Mouse (Mus musculus): ENCODE data around the gene Creb3l4. TPM values are rescaled to one million over a fixed set of nuclear protein-coding genes. Genes with fewer than 3 reads are reported as not detected.

The Creb3l4 gene
- polyA plus RNA-seq, 1 experiment from 2014 or later = 0.82 TPM

- H3K4me1 ChIP-seq (replicated peaks; ENCODE audit: control insufficient read depth, insufficient read depth, low read length) = peaks cover 25% of the 10 kb centered on the region
- ATAC-seq (replicated peaks; ENCODE audit: low FRiP score) = no peak
- no peak overlapping the region for H3K4me3 ChIP-seq (ENCODE audit: low read depth, low read length)
- H3K9me3 ChIP-seq (ENCODE audit: control insufficient read depth, low read length) = no peaks in the 10 kb centered on the region
- H3K27me3 ChIP-seq (replicated peaks; ENCODE audit: control insufficient read depth, insufficient read depth, low read length) = no peaks in the 10 kb centered on the region
- 95% methylated on average over 11 of the region's 11 CpGs for WGBS
- H3K27ac ChIP-seq (ENCODE audit: low read depth, low read length) = no peak overlapping the region
- no peak overlapping the region for H3K4me2 ChIP-seq
- no peak for DNase-seq (ENCODE audit: low spot score)
- no peak overlapping the region for H3K9ac ChIP-seq (ENCODE audit: low read depth, low read length)
- peaks cover 12% of the 10 kb centered on the region for H3K36me3 ChIP-seq (ENCODE audit: control insufficient read depth, insufficient read depth, low read length)
Observed at GRCm38 (mm10) chr3:90268190-90268589, 24.9 kb upstream of the Creb3l4 start.

DNA sequence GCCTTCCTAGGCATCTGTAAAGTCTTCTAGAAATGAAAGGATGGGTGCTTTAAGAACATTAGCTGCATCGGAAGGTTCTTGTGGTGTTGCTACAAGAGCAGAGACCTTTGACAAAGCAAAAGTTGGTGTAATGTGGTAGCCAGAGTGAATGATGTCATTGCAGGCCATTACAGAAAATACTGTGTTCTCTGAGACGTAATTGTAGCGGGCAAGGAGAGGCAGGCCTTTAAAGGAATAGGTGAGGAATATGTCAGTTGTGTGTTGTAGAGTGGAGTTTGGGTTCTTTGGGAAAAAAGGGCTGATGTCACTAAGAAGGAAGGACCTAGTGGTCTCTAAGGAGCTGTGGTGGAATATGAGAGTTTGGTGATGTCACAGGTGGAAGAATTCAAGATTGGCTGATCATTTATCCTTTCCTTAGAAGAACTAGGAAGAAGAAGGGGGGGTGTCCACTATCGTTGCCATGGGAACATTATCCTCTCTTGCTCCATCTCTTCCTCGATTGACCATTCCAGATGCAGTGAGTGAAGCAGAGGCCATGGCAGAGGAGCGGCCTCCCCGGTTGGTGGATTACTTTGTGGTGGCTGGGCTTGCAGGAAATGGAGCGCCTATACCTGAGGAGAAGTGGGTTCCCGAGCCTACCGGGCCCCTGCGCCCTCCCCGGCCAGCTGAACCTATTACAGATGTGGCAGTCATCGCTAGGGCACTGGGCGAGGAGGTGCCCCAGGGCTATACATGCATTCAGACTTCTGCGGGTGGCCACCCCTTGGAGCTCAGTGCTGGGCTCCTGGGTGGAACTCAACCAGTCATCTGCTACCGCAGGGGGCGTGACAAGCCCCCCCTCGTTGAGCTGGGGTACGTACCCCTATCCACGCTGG, 23.8 kb upstream of the Creb3l4 start:
- 88% methylated on average over 20 of the region's 20 CpGs for WGBS
- H3K36me3 ChIP-seq (ENCODE audit: control insufficient read depth, insufficient read depth, low read length) = peaks cover 11% of the 10 kb centered on the region
- no peak for ATAC-seq (replicated peaks; ENCODE audit: low FRiP score)

DNA sequence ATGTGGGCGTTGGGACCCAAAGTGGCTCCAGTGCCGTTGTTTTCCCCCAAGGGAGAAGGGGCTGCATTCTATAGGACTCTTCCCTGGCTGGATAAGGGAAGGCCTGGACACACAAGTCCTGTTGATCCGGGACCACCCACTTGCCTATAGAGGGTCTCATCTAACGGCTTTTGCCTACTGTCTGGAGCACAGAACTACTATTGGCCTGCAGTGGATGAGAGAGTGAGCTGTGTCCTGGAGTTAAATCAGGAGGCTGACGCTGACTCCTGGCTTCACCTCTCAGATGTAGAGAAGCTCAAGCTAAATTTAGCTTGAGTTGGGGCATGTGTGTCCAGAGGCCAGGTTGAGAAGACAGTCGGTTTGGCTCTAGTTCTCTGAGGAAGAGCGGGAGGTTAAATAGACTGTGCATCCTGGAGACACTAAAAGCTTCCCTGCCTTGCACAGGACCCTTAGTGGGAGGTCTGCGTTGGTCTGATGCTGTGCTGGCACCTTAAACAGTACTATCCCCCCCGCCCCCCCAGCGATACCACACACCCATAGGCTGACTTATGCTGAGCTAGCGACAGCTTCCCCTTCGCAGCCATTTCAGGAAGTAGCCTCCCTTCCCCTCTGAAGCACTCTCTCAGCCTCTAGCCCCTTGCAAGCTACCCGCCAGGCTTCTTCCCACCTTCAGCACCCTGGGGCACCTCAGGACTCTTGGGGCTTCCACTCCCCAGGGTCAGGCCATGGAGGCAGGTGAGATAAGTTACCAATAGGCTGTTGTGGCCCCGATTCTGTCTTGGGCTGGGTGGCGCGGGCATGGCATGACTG, 22.8 kb upstream of the Creb3l4 start:
- Histone ChIP-seq H3K27me3 (replicated peaks; ENCODE audit: control insufficient read depth, insufficient read depth, low read length) (no peaks in the 10 kb centered on the region), H3K36me3 (ENCODE audit: control insufficient read depth, insufficient read depth, low read length) (peaks cover 9% of the 10 kb centered on the region), H3K4me2 (peak overlapping the region; percentile 96), H3K4me3 (ENCODE audit: low read depth, low read length) (peak overlapping the region; percentile 74), H3K9me3 (ENCODE audit: control insufficient read depth, low read length) (no peaks in the 10 kb centered on the region), H3K4me1 (replicated peaks; ENCODE audit: control insufficient read depth, insufficient read depth, low read length) (peaks cover 25% of the 10 kb centered on the region), H3K9ac (ENCODE audit: low read depth, low read length) (peak overlapping the region; percentile 91), H3K27ac (ENCODE audit: low read depth, low read length) (peak overlapping the region; percentile 94)
- DNase-seq (ENCODE audit: low spot score) = no peak
- WGBS = 16% methylated on average over 16 of the region's 16 CpGs
- ATAC-seq (replicated peaks; ENCODE audit: low FRiP score) = peak; percentile 36

More for the DNA sequence above, 23.8 kb upstream of the Creb3l4 start:
- H3K9ac ChIP-seq (ENCODE audit: low read depth, low read length) = peak overlapping the region; percentile 91
- DNase-seq (ENCODE audit: low spot score) = no peak
- peak overlapping the region; percentile 94 for H3K27ac ChIP-seq (ENCODE audit: low read depth, low read length)
- no peaks in the 10 kb centered on the region for H3K27me3 ChIP-seq (replicated peaks; ENCODE audit: control insufficient read depth, insufficient read depth, low read length)
- H3K4me3 ChIP-seq (ENCODE audit: low read depth, low read length) = peak overlapping the region; percentile 74
- H3K4me2 ChIP-seq = peak overlapping the region; percentile 96
- peaks cover 25% of the 10 kb centered on the region for H3K4me1 ChIP-seq (replicated peaks; ENCODE audit: control insufficient read depth, insufficient read depth, low read length)
- H3K9me3 ChIP-seq (ENCODE audit: control insufficient read depth, low read length) = no peaks in the 10 kb centered on the region

DNA sequence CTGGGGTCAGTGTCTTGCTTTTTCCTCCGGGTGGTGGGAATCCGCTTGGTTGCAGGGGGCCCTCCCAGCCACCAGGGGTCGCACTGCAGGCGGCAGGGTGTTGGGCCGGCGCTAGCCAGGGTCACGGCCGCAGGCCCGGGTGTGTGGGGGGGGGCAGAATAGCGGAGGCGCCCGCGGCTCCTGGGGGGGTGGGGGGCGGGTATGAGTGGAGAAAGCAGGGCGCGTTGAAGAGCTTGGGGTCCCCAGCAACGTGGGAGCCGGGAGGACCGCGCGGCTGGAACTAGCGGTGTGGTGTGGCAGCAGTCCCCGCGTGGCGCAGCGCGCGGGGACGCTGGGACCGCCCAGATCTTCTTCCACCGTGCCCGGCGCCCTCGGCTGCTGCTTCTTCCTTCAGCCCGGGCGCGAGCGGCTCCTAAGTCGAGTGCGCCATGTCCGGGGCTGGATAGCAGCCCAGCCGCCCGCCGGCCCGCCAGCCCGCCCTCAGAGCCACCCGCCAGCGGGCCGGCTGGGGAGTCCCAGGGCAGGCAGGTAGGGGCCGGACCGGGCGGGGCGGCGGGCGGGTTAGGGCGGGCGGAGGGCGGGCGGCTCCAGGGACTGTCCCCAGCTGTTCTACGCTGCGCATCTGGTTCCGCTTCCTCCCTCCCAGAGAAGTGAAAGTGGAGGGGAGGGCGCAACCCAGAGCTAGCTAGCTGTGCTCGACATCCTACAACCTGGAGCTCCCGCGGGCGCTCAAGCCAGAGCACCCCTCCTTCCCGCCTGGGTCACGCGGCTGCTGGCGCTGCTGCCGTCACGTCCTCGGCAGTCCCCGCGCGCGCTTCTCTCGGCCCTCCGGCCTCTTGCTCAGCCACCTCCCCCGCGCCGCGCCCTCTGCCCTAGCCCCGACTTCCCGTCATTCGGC, 22.0 kb upstream of the Creb3l4 start, which contains the start of gene Dennd4b:
Gene Dennd4b (plus strand): TSS at position 152 of the 898 bp plus-strand sequence.
- WGBS = under 1% methylated on average over 84 of the region's 87 CpGs
- peak; percentile 92 for ATAC-seq (replicated peaks; ENCODE audit: low FRiP score)

GRCm38 (mm10) chr3:90264687-90265033, 21.3 kb upstream of the Creb3l4 start:
- peak overlapping the region; percentile 96 for H3K4me2 ChIP-seq
- ATAC-seq (replicated peaks; ENCODE audit: low FRiP score) (no peak), DNase-seq (ENCODE audit: low spot score) (no peak)
- H3K4me3 ChIP-seq (ENCODE audit: low read depth, low read length) = peak overlapping the region; percentile 74
- peak overlapping the region; percentile 94; the same call in 1 of the 2 replicates for H3K27ac ChIP-seq (ENCODE audit: low read depth, low read length)
- no peaks in the 10 kb centered on the region for H3K27me3 ChIP-seq (replicated peaks; ENCODE audit: control insufficient read depth, insufficient read depth, low read length)
- H3K9me3 ChIP-seq (ENCODE audit: control insufficient read depth, low read length) = no peaks in the 10 kb centered on the region
- peaks cover 25% of the 10 kb centered on the region for H3K4me1 ChIP-seq (replicated peaks; ENCODE audit: control insufficient read depth, insufficient read depth, low read length)
- peaks cover 18% of the 10 kb centered on the region for H3K36me3 ChIP-seq (ENCODE audit: control insufficient read depth, insufficient read depth, low read length)
- peak overlapping the region; percentile 91 for H3K9ac ChIP-seq (ENCODE audit: low read depth, low read length)
- 28% methylated on average over 10 of the region's 10 CpGs for WGBS

More for the DNA sequence above, 22.0 kb upstream of the Creb3l4 start, which contains the start of gene Dennd4b:
- peak within 1 kb of the TSS; percentile 96 for H3K4me2 ChIP-seq
- peaks cover 14% of the 10 kb centered on the region for H3K36me3 ChIP-seq (ENCODE audit: control insufficient read depth, insufficient read depth, low read length)
- H3K9me3 ChIP-seq (ENCODE audit: control insufficient read depth, low read length) = no peaks in the 10 kb centered on the region
- no peaks in the 10 kb centered on the region for H3K27me3 ChIP-seq (replicated peaks; ENCODE audit: control insufficient read depth, insufficient read depth, low read length)
- peak within 1 kb of the TSS; percentile 91 for H3K9ac ChIP-seq (ENCODE audit: low read depth, low read length)
- peaks cover 25% of the 10 kb centered on the region for H3K4me1 ChIP-seq (replicated peaks; ENCODE audit: control insufficient read depth, insufficient read depth, low read length)
- peak within 1 kb of the TSS; percentile 94 for H3K27ac ChIP-seq (ENCODE audit: low read depth, low read length)
- peak within 1 kb of the TSS; percentile 74 for H3K4me3 ChIP-seq (ENCODE audit: low read depth, low read length)
- peak; percentile 92 for DNase-seq (ENCODE audit: low spot score)

DNA sequence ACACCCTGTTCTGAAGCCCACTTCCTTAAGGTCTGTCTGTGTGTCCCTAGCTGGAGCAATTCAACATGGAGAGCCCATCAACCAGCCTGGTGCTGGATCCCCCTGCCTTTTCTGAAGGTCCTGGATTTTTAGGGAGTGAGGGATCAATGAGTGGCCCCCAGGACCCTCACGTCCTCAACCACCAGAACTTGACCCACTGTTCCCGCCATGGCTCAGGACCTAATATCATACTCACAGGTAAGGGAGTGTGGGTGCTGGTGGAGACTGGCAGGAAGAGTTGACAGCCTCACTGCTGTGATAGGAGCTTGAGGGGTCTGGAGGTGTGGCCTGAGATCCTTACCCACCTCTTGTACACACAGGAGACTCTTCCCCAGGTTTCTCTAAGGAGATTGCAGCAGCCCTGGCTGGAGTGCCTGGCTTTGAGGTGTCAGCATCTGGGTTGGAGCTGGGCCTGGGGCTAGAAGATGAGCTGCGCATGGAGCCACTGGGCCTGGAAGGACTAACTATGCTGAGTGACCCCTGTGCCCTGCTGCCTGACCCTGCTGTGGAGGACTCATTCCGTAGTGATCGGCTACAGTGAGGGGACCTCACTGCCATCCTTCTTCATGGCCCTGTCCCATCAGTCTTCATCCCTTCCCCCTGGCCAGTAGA, 19.9 kb upstream of the Creb3l4 start:
- Histone ChIP-seq H3K27ac (ENCODE audit: low read depth, low read length) (no peak overlapping the region), H3K9me3 (ENCODE audit: control insufficient read depth, low read length) (no peaks in the 10 kb centered on the region), H3K27me3 (replicated peaks; ENCODE audit: control insufficient read depth, insufficient read depth, low read length) (no peaks in the 10 kb centered on the region), H3K4me1 (replicated peaks; ENCODE audit: control insufficient read depth, insufficient read depth, low read length) (peaks cover 17% of the 10 kb centered on the region), H3K4me2 (no peak overlapping the region), H3K36me3 (ENCODE audit: control insufficient read depth, insufficient read depth, low read length) (peaks cover 24% of the 10 kb centered on the region), H3K4me3 (ENCODE audit: low read depth, low read length) (no peak overlapping the region), H3K9ac (ENCODE audit: low read depth, low read length) (no peak overlapping the region)
- DNase-seq (ENCODE audit: low spot score) (no peak), ATAC-seq (replicated peaks; ENCODE audit: low FRiP score) (no peak)
- WGBS = 90% methylated on average over 5 of the region's 5 CpGs

DNA sequence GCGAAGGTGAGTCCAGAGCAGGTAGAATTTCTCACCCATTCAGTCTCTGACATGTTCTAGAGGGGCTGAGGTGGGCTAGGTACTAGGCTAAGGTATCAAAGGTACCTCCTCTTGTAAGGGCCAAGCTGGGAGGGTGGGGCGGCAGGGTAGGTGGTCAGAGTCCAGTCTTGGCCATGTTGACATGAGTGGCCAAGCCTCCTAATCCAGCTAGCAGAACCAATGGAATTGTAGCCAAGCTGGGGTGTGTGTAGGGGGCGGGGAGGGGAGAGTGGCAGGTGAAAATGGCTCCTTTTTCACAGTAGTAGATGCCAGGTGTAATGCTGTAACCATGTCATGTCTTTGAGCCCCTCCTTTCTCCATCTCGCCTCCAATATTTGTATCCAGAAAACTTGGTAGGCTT, 15.2 kb upstream of the Creb3l4 start:
- no peak for DNase-seq (ENCODE audit: low spot score)
- Histone ChIP-seq H3K4me2 (no peak overlapping the region), H3K36me3 (ENCODE audit: control insufficient read depth, insufficient read depth, low read length) (peaks cover 24% of the 10 kb centered on the region), H3K27ac (ENCODE audit: low read depth, low read length) (no peak overlapping the region), H3K4me3 (ENCODE audit: low read depth, low read length) (no peak overlapping the region), H3K27me3 (replicated peaks; ENCODE audit: control insufficient read depth, insufficient read depth, low read length) (no peaks in the 10 kb centered on the region), H3K9ac (ENCODE audit: low read depth, low read length) (no peak overlapping the region), H3K4me1 (replicated peaks; ENCODE audit: control insufficient read depth, insufficient read depth, low read length) (peaks cover 12% of the 10 kb centered on the region), H3K9me3 (ENCODE audit: control insufficient read depth, low read length) (no peaks in the 10 kb centered on the region)
- no peak for ATAC-seq (replicated peaks; ENCODE audit: low FRiP score)
- WGBS = 86% methylated on average over 4 of the region's 4 CpGs

Data from liver, embryonic 11.5 days (tissue).